Mouse (Mus musculus) MN1 (cell line): ENCODE measurements around the gene Appl1.

Experiments
- DNase-seq: peaks from one replicate; pipeline ENCODE4 v3.0.0-alpha.2; 2016; ENCODE audit warnings: low spot score

Gene Appl1

DNA sequence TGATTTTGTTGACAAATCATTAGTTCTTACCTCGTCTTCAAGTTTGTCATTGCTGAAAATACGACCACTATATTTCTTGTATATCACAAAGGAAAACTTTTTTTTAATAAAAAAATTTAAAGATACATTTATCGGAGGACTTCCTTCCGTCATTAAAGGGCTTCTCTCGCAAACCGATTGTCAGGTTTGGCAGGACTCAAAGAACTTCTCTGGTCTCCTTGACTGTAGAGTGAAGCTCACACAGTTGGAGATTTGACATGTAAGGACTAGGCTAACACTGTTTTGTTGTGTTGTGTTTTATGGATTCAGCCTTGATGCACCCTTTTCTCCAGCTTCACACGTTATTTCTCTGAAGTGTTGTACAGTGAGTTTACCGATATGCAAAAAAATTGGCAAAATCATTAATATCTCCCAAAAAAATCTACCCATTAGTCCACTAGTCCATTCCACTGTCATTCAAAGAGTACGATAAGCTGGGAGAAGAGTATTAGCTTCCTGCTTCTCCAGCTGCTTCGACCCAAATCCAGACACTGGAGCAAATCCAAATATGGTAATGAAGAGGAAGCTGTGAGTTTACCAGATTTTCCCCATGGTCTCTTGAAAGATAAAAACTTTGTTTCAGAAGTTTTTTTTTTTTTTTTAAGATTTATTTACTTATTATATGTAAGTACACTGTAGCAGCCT, at the start of gene Appl1:
Gene Appl1, minus strand, starts transcription at position 127 of the 684 bp plus-strand sequence.
- DNase-seq, result peak; percentile 20

DNA sequence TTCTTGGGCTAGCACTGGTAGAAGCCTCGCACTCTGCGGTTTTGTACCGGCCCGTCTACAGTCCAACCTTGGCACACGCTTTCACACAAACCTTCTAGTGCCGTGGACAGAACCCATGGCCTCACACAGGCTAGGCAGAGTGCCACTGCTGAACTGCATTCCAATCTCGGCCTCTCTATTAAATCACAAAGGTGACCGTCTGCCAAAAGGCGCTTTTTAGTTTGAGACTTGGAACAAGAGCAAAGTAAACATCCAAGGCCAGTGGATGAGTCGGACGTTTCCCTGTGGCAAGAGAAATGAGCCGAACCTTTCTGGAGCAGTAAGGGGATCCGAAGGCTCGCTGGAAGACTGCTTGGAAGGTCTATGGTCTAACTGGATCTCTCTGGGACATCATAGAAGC, 48.8 kb upstream of the Appl1 start:
- no peak for DNase-seq

DNA sequence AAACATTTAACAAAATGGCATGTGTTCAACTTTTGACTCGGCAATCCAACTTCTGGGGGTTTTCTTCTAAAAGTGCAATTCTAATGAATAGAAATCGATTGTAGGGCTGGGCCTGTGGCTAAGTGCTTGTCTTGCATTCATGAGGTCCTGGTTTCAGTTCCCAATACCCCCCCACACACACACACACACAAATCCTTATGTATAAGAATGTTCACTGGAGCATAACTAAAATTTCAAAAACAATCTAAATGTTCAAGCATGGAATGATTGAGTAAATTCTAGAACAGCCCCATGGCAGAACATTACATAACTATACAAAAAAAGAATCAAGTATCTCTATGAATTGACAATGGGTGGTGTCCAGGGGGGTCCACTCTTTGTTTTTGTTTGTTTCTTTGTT, 46.9 kb upstream of the Appl1 start:
- DNase-seq, result no peak

DNA sequence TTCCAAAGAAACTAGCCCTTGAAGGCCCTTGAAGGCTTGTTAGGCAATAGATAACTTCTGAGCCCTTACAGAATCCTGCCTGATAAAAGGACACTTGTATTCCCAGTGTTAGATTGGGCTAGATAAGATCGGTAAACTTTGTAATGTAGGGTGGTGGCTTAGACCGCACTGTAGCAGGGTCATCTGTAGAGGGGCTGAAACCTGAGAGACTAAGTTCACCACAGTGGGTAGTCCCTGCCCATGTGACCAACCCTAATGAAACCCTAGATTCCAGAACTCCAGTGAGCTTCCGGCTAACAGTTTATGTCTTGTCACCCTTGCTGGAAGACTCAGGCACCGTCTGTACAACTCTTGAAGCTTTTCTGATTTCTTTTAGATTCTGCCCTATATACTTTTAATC, 42.6 kb upstream of the Appl1 start:
- DNase-seq, result no peak

DNA sequence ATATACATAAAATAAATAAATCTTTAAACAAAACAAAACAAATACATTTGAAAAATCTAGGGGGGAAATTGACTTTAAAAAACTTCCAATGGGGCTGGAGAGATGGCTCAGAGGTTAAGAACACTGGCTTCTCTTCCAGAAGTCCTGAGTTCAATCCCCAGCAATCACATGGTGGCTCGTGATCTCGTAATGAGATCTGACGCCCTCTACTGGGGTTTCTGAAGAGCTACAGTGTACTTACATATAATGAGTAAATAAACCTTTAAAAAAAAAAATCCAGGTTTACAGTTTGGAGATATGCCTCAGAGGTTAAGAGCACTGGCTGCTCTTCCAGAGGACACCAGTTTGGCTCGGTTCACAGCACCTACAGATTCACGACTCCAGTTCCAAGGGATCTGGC, 40.5 kb upstream of the Appl1 start:
- DNase-seq, result no peak

DNA sequence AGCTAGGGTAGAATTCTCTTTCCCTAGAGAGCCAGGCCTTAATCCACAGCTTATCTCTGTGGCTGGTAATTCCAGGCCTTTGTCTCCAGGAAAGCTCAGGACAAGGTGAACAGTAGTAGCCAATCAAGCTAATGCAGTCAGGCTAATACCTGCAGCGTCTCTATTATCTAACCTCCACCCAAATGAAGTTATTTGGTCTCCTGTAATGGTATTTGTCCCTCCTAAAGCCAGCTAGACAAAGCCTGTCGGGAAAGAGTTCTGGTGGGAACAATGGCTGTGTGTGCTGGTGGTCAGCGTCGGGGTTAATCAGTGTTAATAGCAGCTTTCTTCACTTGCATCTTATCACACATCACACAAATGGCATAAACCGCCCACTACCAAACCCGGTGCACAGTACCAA, 34.9 kb upstream of the Appl1 start:
- DNase-seq, result no peak

GRCm38 (mm10) chr14:27004906-27005305, 33.9 kb upstream of the Appl1 start:
- DNase-seq, result no peak

DNA sequence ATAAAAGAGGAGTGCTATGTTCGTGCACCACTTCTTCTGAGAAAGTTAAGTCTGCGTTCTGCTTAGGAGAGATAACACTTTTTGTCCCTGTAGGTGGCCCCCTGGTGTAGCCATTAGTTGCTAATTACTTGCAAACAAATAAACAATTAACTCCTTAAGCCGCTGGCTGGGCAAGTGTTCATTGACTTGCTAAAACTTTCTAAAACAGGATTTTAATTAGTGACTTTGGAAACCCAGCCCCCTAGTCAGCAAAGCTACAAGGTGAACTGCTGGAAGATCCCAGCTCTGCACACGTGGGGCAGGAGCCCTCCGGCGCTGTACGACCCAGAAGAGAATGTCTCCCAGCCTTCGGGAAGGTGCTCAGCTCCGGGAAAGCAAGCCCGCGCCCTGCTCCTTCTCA, 29.4 kb upstream of the Appl1 start:
- DNase-seq, result no peak

DNA sequence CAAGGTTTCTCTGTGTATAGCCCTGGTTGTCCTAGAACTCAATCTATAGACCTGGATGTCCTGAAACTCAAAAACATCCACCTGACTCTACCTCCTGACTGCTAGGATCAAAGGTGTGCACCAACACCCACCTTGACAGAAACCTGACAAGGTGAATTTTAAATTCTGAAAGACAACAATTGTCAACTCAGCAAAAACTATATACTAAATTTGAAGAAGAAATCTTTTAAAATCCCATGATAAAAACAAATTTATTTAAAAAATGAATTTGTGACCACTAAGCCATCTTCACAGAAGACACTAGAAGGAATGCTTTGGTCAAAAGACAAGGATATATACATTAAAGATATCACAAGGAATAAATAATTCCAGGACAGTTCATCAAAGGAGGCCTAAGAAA, 25.2 kb upstream of the Appl1 start:
- no peak for DNase-seq

- DNase-seq, result peak; percentile 71
These were observed 23.2 kb upstream of the Appl1 start, which contains the start of gene Hesx1 for GRCm38 (mm10) chr14:26994211-26994741. Gene Hesx1 (plus strand): TSS chr14:26994416.

DNA sequence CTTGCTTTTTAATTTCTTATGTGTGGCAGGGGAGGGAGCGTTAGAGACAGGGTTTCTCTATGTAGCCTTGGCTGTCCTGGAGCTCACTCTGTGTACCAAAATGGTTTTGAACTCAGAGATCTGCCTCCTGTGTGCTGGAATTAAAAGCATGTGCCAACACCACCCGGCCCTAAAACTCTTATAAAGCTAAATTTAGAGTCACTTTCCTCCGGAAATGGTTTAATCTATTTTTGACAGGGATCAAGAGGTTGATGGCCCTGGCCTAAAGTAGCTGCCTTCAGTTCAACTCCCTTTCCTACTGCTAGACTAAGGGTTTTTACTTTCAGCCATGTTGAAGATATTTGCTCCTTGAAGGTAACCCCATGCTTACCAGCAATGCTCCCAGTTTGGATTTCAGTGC, 22.4 kb upstream of the Appl1 start:
- DNase-seq, result no peak

- no peak for DNase-seq
These were observed 20.6 kb upstream of the Appl1 start for GRCm38 (mm10) chr14:26991622-26992021.

GRCm38 (mm10) chr14:26988694-26989093, 17.7 kb upstream of the Appl1 start:
- DNase-seq, result no peak

- DNase-seq, result no peak
These were observed 11.1 kb upstream of the Appl1 start for GRCm38 (mm10) chr14:26982150-26982530.

DNA sequence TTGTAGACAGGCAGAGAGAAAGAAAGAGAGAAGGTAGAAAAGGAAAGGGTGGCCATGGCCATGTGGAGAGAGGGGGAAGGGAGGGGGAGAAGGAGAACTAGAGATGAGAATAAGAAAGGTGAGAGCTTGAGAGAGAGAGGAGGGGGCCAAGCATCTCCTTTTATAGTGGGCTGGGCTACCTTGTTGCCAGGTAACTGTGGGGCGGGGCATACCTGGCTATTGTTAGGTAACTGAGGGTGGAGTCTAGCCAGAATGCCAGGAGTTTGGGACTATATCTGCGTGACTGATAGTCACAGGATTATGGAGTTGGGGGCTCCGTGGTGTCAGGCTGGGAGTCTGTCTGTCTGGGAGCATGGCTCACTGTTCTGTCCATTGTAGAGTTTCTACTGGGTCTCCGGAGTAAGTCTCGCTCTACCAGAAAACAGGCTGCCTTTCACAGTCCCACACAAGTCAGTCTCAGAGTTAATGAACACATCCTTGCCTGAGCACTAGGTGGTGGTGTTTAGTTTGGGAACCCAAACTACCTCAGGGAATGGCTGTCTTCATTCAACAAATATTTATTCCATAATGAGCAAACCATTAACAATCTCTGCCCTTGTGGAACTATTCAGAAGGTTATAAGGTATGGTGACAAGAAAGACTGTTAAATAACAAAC, 10.6 kb upstream of the Appl1 start:
- no peak for DNase-seq

- no peak for DNase-seq
These were observed 10.0 kb upstream of the Appl1 start for GRCm38 (mm10) chr14:26981021-26981420.

DNA sequence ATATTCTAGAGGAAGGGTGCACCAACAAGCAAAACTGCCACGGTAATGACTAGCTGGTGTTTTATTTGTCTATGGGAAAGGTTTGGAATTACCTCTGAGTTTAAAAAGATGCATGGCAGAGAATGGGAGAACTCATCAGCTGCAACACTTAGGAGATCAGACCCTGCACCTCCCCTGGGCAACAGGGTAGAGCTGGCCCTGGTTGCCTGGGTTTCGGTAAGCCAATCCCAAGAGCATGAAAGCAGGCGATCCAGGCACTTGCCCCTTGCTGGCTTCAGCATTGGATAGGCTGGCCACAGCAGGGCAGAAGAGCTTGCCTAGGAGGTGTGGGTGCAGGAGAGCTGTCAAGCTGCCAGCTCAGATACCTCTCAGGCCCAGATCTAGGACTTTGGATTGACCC, 8.8 kb upstream of the Appl1 start:
- no peak for DNase-seq

DNA sequence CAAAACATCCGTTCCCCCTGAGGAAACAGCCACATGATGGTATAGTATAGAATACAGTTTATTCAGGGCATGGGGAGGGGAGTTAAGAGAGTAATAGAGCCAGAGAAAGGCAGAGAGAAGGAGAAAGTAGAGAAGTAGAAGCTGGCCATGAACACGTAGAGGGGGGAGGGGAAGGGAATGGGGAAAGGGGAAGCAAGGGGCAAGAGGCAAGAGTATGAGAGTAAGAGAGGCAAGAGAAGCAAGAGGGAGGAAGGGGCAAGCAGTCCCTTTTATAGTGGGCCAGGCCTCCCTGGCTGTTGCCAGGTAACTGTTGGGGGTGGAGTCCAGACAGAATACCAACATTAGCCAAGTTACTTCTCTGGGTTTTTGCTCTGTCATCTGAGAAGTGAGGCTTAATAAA, 6.5 kb upstream of the Appl1 start:
- no peak for DNase-seq

DNA sequence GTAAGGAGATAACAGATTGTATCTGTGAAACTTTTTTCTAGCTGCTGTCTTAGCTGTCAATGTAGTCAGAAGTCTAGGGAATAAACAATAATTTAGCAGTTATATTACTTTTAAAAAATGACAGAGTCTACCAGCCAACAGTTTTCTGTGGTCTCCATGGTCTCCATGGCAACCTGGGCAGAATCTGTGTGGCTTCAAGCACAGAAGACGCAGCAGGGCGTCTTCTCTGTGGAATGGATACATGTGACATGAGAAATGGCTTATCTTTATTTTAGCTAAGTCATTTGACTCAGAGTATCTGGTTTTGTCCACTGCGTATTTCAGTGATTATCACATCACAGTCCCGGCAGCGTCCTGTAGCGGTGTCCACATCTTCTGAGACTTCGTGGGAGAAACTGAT, 5.2 kb upstream of the Appl1 start:
- DNase-seq, result no peak

- DNase-seq, result no peak
These were observed 4.5 kb upstream of the Appl1 start for GRCm38 (mm10) chr14:26975490-26975889.

DNA sequence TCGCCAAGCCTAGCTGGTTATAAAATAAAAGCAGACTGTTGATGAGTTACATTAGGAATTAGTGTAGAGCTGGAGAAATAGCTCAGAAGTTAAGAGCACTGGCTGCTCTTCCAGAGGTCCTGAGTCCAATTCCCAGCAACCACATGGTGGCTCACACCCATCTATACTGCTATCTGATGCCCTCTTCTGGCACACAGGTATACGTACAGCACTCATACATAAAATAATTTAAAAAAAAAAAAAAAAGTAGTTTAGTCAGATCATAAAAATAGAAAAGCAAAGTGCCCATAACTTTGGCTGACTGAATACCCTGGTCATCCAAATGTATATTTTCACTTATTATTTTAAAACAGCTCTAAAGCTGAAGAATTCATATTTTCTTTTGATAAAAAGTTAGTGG, 2.1 kb upstream of the Appl1 start:
- peak; percentile 24 for DNase-seq

GRCm38 (mm10) chr14:26970439-26970932, 546 bp downstream of the Appl1 start:
- peak; percentile 95 for DNase-seq

DNA sequence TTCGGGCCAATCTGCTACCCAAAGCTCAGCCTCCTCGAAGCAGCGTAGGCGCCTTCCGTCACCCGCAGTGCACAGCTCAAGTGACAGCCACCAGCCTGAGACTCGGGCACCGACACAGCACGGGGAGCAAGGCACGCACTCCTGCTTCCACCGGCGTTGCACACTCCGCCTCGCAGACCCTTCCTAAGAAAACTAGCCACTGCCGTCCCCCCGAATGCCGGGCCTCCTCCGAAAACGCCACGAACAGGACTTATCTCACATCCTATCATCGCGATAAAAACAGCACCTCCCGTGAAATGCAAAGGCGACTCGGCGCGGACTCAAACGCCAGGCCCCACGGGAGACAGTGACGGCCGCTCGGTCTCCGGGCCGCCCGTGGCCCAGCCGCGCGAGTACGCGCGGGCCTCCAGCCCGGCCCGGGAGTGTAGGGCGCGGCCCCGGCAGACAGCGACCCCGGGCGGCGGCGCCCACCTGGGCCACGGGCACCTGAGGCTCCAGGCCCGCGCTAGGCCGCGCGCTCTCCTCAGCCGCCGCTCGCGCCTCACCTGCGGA, 1.1 kb downstream of the Appl1 start:
- peak; percentile 84 for DNase-seq
